Mouse (Mus musculus) retina, adult 2 months (tissue): ENCODE results near the gene Col5a1.

Source experiments
- DNase-seq: peaks from one replicate; pipeline ENCODE4 v3.0.0-alpha.2; 2012; ENCODE audit warnings: low read depth, low spot score

The Col5a1 gene

GRCm38 (mm10) chr2:27885456-27886147 lies 623 bp upstream of the Col5a1 start:
- no peak for DNase-seq

- no peak for DNase-seq
Measured at GRCm38 (mm10) chr2:27886608-27887460, 609 bp downstream of the Col5a1 start.

DNA sequence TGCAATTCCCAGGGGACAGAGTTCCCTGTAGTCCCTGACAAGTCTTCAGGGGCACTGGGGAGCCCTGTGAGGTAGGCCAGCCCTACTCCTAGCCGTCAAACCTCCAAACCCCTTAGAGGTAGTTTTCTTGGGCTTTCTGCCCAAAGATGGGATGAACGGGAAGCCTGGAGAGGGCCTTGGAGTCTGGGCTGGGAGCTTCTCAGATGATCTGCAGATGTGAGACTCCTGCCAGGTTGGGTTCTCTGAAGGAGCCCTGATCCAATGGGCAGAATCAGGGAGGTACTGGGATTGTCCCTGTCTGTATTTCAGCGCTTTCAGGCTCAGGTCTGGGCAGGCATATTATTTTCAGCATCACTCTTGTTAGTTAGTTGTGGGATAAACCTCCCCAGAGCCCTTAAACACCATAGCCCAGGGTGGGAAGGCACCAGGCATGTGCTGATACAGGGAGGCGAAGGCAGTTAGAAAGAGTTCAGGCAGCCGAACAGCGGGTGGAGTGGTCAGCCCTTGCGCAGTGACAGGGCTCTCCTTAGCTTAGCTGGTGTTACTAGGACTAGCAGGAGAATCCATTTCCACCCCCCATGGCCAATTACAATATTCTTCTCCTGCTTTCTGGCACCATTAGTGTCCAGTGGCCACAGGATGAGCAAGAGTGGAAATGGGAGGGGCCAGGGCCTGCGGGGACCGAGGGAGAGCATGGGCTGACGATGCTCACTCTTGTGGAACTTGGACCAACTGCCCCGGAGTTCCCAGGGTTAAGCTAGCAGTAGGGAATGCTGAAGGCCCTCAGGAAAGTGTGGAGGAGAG lies 1.4 kb downstream of the Col5a1 start:
- DNase-seq: no peak

DNA sequence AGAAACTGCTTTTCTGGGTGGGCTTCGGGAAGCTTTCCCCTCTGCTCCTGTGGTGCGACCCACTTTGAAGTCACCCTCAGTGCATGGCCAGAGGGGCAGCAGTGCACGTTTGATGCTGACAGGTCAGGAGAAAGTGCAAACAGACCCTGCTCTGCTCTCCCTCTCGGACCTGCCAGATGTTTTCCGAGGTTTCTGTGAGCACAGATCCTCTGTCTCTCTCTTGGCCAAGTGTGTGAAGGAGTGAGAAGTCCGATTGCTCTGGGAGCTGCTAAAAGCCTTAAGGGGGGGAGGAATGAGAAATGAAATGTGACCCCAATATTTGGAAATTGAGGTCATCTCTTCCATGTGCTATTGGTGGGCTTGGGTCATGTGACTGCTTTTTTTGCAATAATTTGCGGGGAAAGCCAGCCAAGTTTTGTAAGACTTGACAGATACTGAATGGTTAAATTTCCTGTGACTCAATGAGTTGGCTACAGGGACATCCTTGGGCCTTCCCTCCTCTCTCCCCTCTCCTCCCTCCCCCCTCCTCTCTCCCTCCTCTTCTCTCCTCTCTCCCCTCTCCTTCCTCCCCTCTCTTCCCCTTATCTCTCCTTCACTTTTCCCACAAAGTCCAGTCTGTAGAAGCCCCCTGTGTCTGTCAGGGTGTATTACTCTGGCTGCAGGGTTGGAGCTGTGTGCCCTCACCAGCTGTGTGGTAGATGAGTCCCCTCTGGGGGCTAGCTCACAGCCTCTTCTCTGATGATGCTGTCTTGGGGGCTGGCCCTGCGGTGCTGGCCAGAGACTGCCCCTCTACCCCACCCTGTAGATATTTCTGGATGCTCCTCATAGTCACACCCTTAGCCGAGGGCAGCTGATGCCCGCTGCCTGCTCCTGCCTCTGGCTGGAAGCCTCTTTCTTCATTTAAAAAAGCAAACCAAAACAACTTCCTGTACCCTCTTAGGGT lies 2.6 kb downstream of the Col5a1 start:
- DNase-seq: no peak

GRCm38 (mm10) chr2:27891922-27892541 lies 5.8 kb downstream of the Col5a1 start:
- no peak for DNase-seq

DNA sequence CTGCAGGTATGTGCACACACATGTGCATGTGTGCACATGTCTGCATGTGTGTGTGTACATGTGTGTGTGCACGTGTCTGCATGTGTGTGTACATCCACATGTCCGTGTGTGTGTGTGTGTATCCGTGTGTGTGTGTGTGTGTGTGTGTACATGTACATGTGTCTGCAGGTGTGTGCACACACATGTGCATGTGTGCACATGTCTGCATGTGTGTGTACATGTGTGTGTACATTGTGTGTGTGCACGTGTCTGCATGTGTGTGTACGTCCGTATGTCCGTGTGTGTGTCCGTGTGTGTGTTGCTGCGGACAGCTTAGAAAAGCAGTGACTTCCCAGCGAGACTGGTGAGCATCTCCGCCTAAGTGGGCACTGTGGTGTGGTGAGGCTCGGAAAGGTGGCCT lies 6.8 kb downstream of the Col5a1 start:
- no peak for DNase-seq

GRCm38 (mm10) chr2:27894986-27895385 lies 8.8 kb downstream of the Col5a1 start:
- DNase-seq: no peak

- no peak for DNase-seq
Measured at GRCm38 (mm10) chr2:27895648-27896047, 9.4 kb downstream of the Col5a1 start.

- no peak for DNase-seq
Measured at GRCm38 (mm10) chr2:27897161-27897560, 10.9 kb downstream of the Col5a1 start.

DNA sequence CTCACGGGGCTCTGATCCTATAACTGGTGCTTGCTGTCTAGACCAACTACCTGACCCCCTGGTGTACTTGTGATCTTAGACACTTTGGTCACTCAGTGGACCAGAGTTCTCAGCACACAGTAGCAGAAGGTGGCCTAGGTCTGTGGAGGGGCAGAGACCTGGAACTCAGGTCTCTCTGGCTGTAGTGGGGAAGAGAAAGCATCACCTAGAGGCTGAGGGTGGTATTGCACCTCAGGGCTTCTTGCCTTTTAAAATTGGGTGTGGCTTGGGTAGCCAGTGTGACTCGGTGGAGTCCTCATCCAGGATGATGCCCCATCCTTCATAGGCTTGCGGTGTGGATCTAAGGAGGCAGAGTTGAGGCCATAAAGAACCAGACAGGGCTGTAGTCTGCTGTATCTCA lies 13.7 kb downstream of the Col5a1 start:
- DNase-seq: no peak

DNA sequence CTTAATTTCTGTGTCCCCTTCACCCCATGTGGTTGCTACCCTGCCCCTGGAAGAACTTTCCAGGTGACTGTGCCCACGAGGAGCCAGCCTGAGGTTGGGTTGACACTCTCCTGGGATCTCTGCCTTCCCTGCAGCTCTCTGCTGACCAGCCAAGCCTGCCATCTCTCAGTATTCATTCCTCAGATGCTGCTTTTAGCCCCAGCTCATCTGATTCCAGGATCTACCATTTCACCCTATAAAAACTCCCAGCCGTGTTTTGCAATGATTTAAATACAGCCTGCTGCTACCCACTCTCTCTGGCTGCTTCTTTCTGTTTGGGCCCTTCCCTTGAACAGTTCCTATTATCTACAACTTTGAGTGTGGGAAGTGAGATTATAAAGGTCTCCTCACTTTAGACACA lies 14.9 kb downstream of the Col5a1 start:
- DNase-seq: no peak

DNA sequence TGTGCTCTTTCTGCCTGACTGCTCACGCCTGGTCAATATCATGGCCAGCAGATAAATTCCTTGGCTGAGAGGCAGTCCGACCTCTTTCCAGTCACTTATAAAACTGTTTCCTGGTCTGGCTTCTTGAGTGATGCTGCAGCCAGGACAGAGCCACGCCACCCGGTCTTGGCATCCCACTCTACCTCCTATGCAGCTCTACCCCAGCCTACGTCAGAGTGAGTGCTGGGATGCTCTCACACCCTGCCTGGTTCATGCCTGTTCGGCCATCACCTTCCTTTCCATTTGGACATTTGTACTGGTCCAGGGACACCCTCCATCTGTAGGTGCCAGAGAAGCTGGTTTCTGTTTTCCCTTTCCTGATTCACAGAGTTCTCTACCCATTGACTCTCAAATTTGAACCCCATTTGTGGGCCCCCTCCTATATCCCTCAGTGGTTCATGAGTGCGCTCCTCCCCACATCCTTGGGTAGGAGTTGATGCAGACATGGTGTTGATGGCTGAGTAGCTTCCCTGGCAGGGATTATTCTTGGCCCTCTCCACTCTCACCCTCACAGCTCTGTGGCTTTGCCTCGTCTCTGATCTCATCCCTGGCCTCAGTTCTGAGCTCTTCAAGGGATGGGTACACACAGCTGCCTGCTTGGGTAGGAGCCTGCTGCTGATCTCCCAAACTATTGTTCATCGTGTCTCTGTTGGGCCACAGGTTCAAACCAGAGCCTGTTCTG lies 15.5 kb downstream of the Col5a1 start:
- no peak for DNase-seq

DNA sequence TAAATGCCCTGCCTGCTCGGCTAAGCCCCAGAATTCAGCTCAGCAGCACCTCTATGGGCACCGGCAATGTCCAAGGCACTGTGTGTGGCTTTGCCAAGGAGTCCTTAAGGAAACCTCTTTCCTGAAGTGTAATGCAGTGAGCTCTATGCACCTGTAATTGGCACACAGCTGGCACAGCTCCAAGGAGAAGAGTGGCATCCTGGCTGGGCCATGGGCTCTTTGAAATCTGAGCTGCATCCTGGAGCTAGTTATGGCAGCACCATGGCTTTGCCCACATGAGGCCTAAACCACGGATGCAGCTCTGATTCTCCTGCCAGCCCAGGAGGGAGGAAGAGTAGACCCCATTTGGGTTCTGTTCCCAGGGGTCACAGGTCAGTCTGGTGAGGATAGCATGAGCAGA lies 16.1 kb downstream of the Col5a1 start:
- no peak for DNase-seq

DNA sequence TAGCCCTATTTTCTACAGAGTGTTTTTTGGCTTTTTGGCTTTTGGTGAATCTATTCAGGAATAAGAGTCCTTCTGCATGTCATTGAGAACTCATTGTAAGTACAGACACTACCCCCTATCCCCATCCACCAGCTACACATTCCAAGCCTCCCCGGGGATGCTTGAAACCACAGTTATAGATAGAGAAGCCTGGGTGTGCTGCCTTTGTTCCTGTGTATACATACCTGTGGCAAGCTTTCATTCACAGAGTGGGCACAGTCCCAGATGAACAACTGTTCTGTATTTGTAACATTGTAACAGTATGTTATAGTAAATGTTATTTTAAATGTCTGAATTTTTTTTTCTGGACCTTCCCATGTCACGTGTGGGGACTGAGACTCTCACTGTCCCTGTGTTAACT lies 19.2 kb downstream of the Col5a1 start:
- DNase-seq: no peak

DNA sequence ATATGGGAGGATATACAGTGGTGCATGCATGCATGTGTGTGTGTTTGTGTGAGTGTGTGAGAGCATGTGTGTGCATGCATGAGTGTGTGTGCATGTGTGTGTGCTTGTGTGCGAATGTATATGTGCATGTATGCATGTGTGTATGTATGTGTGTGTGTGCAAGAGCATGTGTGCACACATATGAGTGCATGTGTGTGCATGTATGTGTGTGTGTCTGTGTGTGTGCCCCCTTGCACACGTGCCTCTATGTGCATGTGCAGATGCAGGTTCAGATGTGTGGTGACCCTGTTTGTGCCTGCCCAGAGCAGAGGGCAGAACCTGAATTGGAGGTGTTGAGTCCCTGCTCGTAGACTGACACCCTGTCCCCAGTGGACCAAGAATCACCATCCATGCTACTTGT lies 24.3 kb downstream of the Col5a1 start:
- no peak for DNase-seq

DNA sequence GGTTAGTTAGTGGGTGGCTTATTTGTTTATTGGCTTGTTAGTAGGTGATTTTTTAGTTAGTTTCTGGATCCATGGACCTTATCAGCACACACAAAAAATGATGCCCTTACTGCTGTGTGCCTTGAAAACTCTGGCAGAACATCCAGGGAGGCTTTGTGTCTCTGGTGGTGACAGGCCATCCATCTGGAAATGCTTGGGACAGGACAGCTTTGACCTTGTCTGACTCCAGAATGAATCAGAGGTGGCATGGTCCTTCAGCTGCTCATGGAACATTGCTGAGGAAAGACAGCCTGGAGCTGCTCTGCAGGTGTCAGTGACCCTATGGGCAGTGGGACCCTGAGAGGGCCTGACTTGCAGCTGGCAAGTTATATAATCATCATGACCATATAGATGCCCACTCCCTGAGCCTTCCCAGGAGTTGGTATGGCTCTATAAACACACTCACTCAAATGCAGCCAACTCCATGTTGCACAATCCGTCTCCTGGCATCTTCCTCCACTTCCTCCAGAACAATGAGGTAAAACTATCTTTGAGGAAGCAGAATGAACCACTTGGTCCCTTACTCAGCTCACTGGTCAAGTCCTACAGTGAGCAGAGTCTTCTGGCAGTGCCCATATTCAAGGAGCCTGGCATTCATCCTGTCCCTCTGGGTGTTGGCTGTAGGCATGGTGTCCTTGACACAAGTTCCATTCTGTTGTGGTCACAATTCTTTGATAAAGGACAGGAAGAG lies 26.5 kb downstream of the Col5a1 start:
- DNase-seq: no peak

- no peak for DNase-seq
Measured at GRCm38 (mm10) chr2:27915726-27916125, 29.5 kb downstream of the Col5a1 start.

DNA sequence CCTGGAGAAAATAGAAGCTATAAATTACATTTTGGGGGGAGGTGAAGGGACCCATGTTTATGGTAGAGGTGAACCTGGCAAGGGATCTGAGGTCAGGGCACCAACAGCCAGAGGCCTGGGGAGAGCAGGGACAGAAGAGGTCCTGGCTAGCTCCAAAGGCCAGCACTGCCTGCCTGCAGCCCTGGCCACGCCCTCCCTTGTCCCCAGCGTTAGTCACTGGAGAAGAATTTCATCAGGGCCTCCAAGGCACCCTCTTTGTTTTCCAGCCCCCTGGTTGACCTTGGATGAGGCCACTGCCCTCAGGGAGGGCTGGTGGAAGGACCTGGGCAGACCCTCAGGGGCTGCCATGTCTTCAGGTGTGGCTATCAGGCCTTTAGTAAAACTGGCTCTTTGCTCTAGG lies 30.1 kb downstream of the Col5a1 start:
- DNase-seq: no peak

- DNase-seq: no peak
Measured at GRCm38 (mm10) chr2:27917177-27917576, 31.0 kb downstream of the Col5a1 start.
